Mouse (Mus musculus) adrenal gland, postnatal 14 days (tissue): ENCODE results near the gene Ankrd35. TPM values are rescaled to one million over a fixed set of nuclear protein-coding genes. Genes with fewer than 3 reads are reported as not detected.

ENCODE experiments used
- total RNA-seq: library from RNA; stranded (reverse); gene quantifications from 2 replicates; pipeline ENCODE4 v1.2.3, GENCODE M21; 2021

The Ankrd35 gene
- total RNA-seq, 1 experiment from 2014 or later, result 1.7 TPM

Other genes starting within 250 kb of the Ankrd35 start
- gene BC107364, start 217.8 kb upstream of the Ankrd35 start, total RNA-seq, result not detected in 2 replicates
- 6.9 TPM in 1 of 2 replicates, not detected in the other for gene Hfe2, start 145.0 kb upstream of the Ankrd35 start, total RNA-seq
- 479 and 772 TPM in 2 replicates for gene Txnip, start 112.2 kb upstream of the Ankrd35 start, total RNA-seq
- gene Gm16253, start 93.1 kb upstream of the Ankrd35 start, total RNA-seq, result not detected in 2 replicates
- 35.0 and 36.1 TPM in 2 replicates for gene Polr3gl, start 76.0 kb upstream of the Ankrd35 start, total RNA-seq
- gene Ankrd34a, start 73.5 kb upstream of the Ankrd35 start, total RNA-seq, result 0.49 and 0.70 TPM in 2 replicates
- gene Lix1l, start 69.0 kb upstream of the Ankrd35 start, total RNA-seq, result 29.1 and 29.6 TPM in 2 replicates
- gene Rbm8a, start 40.2 kb upstream of the Ankrd35 start, total RNA-seq, result 95.0 and 98.6 TPM in 2 replicates
- gene Pex11b, start 34.8 kb upstream of the Ankrd35 start, total RNA-seq, result 43.6 and 45.6 TPM in 2 replicates
- 0.19 and 0.34 TPM in 2 replicates for gene Gm42957, start 34.7 kb upstream of the Ankrd35 start, total RNA-seq
- gene Itga10, start 24.5 kb upstream of the Ankrd35 start, total RNA-seq, result 1.6 and 2.6 TPM in 2 replicates
- gene Pias3, start 26.3 kb downstream of the Ankrd35 start, total RNA-seq, result 21.3 and 31.9 TPM in 2 replicates
- gene Nudt17, start 38.4 kb downstream of the Ankrd35 start, total RNA-seq, result 3.6 and 4.1 TPM in 2 replicates
- gene Polr3c, start 57.5 kb downstream of the Ankrd35 start, total RNA-seq, result 26.4 and 33.4 TPM in 2 replicates
- gene Rnf115, start 57.5 kb downstream of the Ankrd35 start, total RNA-seq, result 33.5 and 34.2 TPM in 2 replicates
- 0.26 and 4.2 TPM in 2 replicates for gene Pdzk1, start 159.2 kb downstream of the Ankrd35 start, total RNA-seq
- gene Cd160, start 159.2 kb downstream of the Ankrd35 start, total RNA-seq, result not detected in 2 replicates
- gene Gja5, start 234.6 kb downstream of the Ankrd35 start, total RNA-seq, result 3.4 and 4.0 TPM in 2 replicates
- gene Gpr89, start 235.2 kb downstream of the Ankrd35 start, total RNA-seq, result 27.0 and 29.2 TPM in 2 replicates